Mouse (Mus musculus): ENCODE measurements around the gene Doc2b. TPM values are rescaled to one million over a fixed set of nuclear protein-coding genes. Genes with fewer than 3 reads are reported as not detected.
A peak's percentile ranks its signal among the peaks of the same experiment; 100 is the strongest.
"Not testable (repeated sequence)": the region's sequence is repeated elsewhere in the genome, so short reads cannot be mapped to it uniquely, and the experiment has no call there.

The Doc2b gene
- polyA plus RNA-seq, 1 experiment, result 0.31 TPM

DNA sequence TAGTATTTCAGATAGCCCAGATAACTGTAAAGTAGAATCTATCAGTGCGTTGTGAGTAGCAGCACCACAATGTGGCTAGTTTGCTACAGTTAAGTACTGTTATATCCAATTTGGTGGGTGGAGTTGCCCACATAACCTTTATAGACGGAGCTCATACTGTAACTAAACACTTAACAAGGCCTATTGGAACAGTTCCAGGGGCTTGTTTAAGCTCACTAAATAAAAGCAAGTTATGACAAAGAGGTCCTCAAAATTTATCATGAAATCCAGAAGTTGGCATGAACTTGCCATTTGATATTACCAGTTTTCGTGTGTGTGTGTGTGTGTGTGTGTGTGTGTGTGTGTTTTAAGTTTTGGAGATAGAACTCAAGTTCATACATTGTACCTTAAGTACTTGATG lies 55.6 kb downstream of the Doc2b start:
- WGBS, result 21% methylated on average over 3 of the region's 3 CpGs

DNA sequence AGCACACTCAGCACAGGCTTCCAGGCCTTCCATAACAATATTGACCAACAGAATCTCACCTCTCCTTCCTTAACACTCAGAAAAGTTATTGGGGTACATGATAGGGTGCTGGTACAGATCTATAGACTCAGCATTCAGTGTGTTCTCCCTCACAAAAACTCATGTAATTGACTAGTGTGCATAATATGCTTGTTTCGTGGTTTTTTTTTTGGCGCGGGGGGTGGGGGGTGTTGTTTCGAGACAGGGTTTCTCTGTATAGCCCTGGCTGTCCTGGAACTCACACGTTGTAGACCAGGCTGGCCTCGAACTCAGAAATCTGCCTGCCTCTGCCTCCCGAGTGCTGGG lies 57.4 kb downstream of the Doc2b start:
- no peak for DNase-seq (ENCODE audit: low read depth, low spot score)
- 81% methylated on average over 7 of the region's 7 CpGs for WGBS

More for the DNA sequence above, 55.6 kb downstream of the Doc2b start:
- DNase-seq (ENCODE audit: low read depth, low spot score), result no peak

DNA sequence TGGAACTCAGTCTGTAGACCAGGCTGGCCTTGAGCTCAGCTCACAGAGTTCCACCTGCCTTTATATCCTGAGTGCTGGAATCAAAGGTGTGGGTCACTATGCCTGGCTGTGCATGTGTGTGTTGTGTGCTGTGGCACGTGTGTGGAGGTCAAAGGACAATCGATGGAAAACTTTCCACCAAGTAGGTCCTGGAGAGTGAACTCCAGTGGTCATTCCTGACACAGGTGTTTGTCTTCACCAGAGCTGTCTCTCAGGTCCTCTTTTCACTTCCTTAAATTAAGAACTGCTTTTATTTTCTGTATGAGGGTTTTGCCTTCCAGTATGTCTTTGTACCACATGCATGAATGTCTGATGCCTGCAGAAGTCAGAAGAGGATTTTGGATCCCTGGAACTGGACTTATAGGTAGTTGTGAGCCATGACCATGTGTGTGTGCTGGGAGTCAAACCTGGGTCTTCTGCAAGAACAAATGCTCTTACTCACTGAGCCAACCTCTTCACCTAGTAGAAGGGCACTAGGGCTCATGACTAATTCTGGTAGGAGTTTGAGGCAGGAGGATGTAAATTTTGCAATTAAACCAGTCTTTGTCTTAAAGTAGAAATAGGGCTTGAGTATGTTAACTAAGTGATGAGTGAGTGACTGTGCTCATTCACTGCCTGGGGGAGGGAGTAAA lies 57.9 kb downstream of the Doc2b start:
- no peak for DNase-seq (ENCODE audit: low read depth, low spot score)
- WGBS, result 36% methylated on average over 2 of the region's 2 CpGs

DNA sequence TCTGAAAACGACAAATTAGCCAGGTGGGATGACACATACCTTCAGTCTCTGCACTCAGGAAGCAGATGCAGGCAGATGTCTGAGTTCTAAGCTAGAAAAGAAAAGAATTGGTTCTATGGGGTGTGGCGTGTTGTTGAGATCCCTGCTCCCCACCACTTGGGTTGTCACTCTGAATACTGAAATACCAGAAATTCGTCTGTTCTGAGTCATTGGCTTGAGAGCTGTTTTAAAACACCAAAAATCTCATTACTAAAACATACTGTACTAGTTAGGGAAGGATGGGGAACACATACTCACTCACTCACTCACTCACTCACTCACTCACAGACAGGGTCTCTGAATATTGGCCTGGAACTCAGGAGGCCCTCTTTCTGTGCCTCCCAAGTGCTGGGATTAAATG lies 58.9 kb downstream of the Doc2b start:
- 16% methylated on average over 3 of the region's 3 CpGs for WGBS
- DNase-seq (ENCODE audit: low read depth, low spot score), result no peak

DNA sequence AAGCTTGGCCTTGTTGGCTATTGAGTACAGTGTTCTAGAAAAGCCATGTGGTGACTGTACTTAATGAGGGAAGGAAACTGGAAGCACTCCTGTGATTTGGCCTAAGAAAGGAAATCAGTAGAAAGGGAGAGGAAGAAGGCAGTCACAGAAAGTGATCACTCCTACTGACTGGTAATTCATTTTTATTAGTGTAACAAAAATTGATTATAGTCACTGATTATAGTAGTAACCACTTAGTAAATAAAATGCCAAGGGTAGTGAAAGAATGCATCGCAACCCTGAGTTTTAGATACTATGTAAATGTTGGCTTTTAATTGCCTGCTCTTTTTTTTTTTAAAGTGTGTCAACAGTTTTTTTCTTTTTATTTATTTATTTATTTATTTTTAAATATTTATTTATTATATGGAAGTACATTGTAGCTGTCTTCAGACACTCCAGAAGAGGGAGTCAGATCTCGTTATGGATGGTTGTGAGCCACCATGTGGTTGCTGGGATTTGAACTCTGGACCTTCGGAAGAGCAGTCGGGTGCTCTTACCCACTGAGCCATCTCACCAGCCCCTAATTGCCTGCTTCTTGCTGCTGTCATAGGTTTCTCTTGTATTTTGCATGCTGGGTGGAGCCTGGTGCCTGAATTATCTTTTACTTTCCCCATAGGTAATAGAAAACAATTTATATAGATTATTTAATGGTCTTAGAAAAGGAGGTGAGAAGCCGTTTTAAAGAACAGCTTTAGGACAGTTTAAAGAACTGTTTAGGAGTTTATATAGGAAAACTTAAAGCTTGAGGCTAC lies 60.2 kb downstream of the Doc2b start:
- WGBS, result 29% methylated on average over 5 of the region's 5 CpGs
- no peak for DNase-seq (ENCODE audit: low read depth, low spot score)

- 1% methylated on average over 49 of the region's 52 CpGs for WGBS
- no peak for DNase-seq (ENCODE audit: low read depth, low spot score)
Observed at GRCm38 (mm10) chr11:75733227-75733940, 62.5 kb downstream of the Doc2b start.

DNA sequence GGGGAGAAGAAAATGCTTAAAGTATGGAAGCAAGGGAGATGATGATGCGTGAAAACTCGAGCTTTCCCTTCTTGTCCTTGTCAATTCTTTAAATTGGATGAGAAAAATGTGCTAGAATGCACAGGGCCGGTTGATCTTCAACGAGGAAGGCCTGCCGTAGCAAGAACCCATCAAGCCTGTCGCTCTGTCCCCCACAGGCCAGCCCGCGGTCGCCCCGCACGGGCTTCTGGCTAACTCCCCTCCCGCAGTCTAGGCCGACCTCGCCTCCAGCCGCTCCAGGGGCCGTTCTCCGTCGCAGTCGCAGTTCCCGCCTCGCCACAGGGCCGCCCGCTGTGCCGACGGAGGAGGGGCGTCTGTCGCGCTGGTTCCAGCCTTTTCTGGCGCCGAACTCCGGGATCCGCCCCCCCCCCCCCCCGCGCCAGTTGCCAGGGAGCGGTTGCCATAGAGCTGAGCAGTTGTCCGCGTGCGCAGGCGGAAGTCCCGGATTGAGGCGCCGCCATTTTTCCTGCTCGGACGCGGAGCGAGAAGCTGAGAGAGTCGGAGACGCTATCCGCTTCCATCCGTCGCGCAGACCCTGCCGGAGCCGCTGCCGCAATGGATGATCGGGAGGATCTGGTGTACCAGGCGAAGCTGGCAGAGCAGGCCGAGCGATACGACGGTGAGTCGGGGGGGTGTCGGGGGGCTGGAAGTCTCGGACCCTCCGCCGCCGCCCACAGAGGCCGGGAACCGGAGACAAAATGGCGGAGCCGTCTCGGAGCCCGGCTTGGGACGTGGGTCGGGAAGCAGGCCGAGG lies 63.2 kb downstream of the Doc2b start, which contains the start of gene Ywhae:
Ywhae (plus strand) TSS at position 436 of the 793 bp plus-strand sequence.
- peak; percentile 73 for DNase-seq (ENCODE audit: low read depth, low spot score)
- under 1% methylated on average over 76 of the region's 76 CpGs for WGBS

DNA sequence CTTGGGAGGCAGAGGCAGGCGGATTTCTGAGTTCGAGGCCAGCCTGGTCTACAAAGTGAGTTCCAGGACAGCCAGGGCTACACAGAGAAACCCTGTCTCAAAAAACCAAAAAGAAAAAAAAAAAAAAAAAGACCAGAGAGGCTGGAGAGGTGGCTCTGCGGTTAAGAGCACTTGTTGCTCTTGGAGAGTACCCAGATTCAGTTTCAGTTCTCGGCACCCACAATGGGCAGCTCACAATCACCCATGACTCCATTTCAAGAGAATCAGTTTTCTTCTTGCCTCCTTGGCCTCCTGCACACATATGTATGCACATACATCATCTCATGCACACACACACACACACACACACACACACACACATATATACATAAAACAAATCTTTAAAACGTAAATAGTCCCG lies 68.2 kb downstream of the Doc2b start:
- not testable (repeated sequence) for DNase-seq (ENCODE audit: low read depth, low spot score)
- WGBS, result 88% methylated on average over 6 of the region's 6 CpGs

- no peak for DNase-seq (ENCODE audit: low read depth, low spot score)
- 66% methylated on average over 2 of the region's 2 CpGs for WGBS
Observed at GRCm38 (mm10) chr11:75727168-75727567, 68.7 kb downstream of the Doc2b start.

DNA sequence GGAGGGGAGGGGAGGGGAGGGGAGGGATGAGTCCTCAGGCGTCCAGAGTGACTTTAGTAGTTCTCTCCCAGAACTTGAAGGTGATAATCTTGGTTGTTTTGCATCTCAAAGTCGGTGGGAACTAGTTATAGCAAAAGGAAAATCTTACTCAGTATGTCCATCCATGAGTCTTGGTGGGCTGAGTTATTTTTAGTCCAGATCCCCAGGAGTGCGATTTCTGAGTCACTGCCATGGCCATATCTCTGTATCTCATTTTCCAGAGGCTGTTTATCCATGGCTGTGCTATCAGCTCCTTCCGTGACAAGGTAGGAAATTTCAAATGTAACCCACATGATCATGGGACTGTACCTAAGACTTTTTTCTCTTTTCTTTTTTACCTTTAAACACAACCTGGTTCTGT lies 73.5 kb downstream of the Doc2b start:
- 56% methylated on average over 4 of the region's 4 CpGs for WGBS
- no peak for DNase-seq (ENCODE audit: low read depth, low spot score)

Other genes starting within 250 kb of the Doc2b start
- gene Pitpna, start 208.0 kb downstream of the Doc2b start, polyA plus RNA-seq (2012; rRNA removed), result 168 and 190 TPM in 2 replicates
- gene Inpp5k, start 165.1 kb downstream of the Doc2b start, polyA plus RNA-seq (2012; rRNA removed), result 28.0 and 39.4 TPM in 2 replicates
- gene Myo1c, start 145.5 kb downstream of the Doc2b start, polyA plus RNA-seq (2012; rRNA removed), result 37.4 and 47.2 TPM in 2 replicates
- gene Crk, start 116.8 kb downstream of the Doc2b start, polyA plus RNA-seq (2012; rRNA removed), result 30.5 and 39.8 TPM in 2 replicates
- gene Ywhae, start 63.2 kb downstream of the Doc2b start, polyA plus RNA-seq (2012; rRNA removed), result 162 and 172 TPM in 2 replicates
- 15.3 and 16.5 TPM in 2 replicates for gene Rph3al, start 142.4 kb upstream of the Doc2b start, polyA plus RNA-seq (2012; rRNA removed)
- 0.42 TPM in 1 of 2 replicates, not detected in the other for gene 1700016K19Rik, start 203.9 kb upstream of the Doc2b start, polyA plus RNA-seq (2012; rRNA removed)
- gene Rflnb, start 231.7 kb upstream of the Doc2b start, polyA plus RNA-seq (2012; rRNA removed), result 10.3 and 19.9 TPM in 2 replicates

Data from large intestine, adult 2 months (tissue).